Mouse (Mus musculus) limb, embryonic 10.5 days (tissue): ENCODE measurements around the gene Tnnt2. TPM values are rescaled to one million over a fixed set of nuclear protein-coding genes. Genes with fewer than 3 reads are reported as not detected.
A peak's percentile ranks its signal among the peaks of the same experiment; 100 is the strongest.

Source experiments
- DNase-seq: peaks from one replicate; pipeline ENCODE4 v3.0.0-alpha.2; 2017; ENCODE audit warnings: low spot score
- H3K27ac ChIP-seq: fragments of 300-500 bp; sonication (generic); 2 replicates; pipeline ENCODE4 v1.5.1; 2016; ENCODE audit warnings: mild to moderate bottlenecking
- H3K27me3 ChIP-seq: fragments of 300-500 bp; sonication (generic); 2 replicates; pipeline ENCODE4 v1.6.1; 2016; ENCODE audit warnings: low read depth, mild to moderate bottlenecking; ENCODE audit not compliant: poor library complexity, severe bottlenecking
- H3K36me3 ChIP-seq: fragments of 300-500 bp; sonication (generic); 2 replicates; pipeline ENCODE4 v1.6.1; 2016; ENCODE audit warnings: mild to moderate bottlenecking, moderate library complexity
- H3K4me1 ChIP-seq: fragments of 300-500 bp; sonication (generic); 2 replicates; pipeline ENCODE4 v1.6.1; 2016
- H3K4me3 ChIP-seq: fragments of 300-500 bp; sonication (generic); 2 replicates; pipeline ENCODE4 v1.5.1; 2016; ENCODE audit warnings: mild to moderate bottlenecking, moderate library complexity
- H3K9me3 ChIP-seq: fragments of 300-500 bp; sonication (generic); replicated peaks from 2 replicates; pipeline ENCODE4 v1.6.1; 2016; ENCODE audit warnings: mild to moderate bottlenecking
- WGBS: fragments of 180-500 bp; shearing (Covaris S2); methylation state at CpG from one replicate; pipeline ENCODE4 v1.1.7; 2016; 5-methylcytosine and 5-hydroxymethylcytosine counted together
- polyA plus RNA-seq: library from polyadenylated mRNA; unstranded; fragments of >200 nt; fragmentation: Nextera tagmentation; extraction: Ambion mirVana; gene quantifications from 2 replicates; pipeline ENCODE4 v1.2.1, GENCODE M21; 2016

Tnnt2 gene
- polyA plus RNA-seq, 1 experiment from 2014 or later, result 4.0 TPM

DNA sequence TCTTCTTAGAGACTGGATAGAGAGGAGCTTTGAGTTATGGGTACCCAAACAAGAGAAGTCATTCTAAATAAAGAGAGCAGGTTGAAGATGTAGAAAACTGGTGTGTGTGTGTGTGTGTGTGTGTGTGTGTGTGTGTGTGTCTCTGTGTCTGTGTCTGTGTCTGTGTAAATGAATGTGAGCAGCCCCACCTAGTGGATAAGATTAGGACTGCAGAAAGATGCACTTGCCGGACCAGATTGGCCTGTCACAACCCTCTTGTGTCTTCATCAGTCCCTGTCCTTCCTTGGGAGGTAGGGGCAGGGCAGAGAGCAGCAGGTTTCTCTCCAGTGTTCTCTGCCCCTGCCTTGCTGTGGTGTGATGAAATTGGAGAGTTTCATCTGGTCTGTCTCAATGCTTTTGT lies 7.2 kb upstream of the Tnnt2 start:
- Histone ChIP-seq H3K27me3 (no peaks in the 10 kb centered on the region), H3K36me3 (no peaks in the 10 kb centered on the region), H3K9me3 (no peaks in the 10 kb centered on the region), H3K4me3 (no peak overlapping the region), H3K27ac (no peak overlapping the region), H3K4me1 (no peaks in the 10 kb centered on the region)
- DNase-seq, result peak; percentile 57
- 23% methylated on average over 1 of the region's 1 CpGs for WGBS

DNA sequence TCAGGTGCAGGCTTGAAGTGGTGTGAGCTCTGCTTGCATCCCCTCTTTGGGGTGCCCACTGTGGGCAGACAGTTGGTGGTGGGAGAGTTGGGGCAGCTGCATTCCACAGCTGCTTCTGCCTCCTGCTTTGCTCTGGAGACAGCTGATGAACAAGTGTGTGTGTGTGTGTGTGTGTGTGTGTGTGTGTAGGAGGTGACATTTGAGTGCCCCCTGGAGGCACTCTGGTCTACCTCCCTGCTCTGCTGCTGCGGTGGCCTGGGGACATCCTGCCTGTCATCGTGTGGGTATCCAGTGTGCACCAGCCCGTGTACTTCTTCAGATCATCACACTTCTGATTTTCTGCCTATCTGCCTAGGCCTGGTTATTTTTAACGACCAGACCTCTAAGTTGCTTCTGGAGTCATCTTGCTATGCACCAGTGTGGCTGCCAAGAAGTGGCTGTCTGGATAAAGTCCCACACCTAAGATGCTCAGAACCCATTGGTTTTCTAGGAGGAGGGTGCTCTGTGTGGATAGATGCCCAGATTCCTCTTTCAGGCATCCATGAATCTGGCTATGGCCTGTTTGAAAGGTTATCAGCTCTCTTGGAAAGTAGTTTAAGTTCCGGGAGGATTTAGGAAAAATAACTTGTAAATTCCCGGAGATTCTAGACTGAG lies 1.8 kb upstream of the Tnnt2 start:
- Histone ChIP-seq H3K36me3 (no peaks in the 10 kb centered on the region), H3K9me3 (no peaks in the 10 kb centered on the region), H3K4me3 (no peak overlapping the region), H3K4me1 (peaks cover 18% of the 10 kb centered on the region), H3K27me3 (0 out of 2 replicates have a peak, but pooled peaks cover 4% of the 10 kb centered on the region), H3K27ac (no peak overlapping the region)
- 81% methylated on average over 6 of the region's 6 CpGs for WGBS
- DNase-seq, result no peak

- H3K4me1 ChIP-seq, result peaks cover 18% of the 10 kb centered on the region
- H3K4me3 ChIP-seq, result no peak overlapping the region
- no peaks in the 10 kb centered on the region for H3K9me3 ChIP-seq
- H3K27ac ChIP-seq, result no peak overlapping the region
- 78% methylated on average over 8 of the region's 8 CpGs for WGBS
- no peak for DNase-seq
- H3K36me3 ChIP-seq, result no peaks in the 10 kb centered on the region
- H3K27me3 ChIP-seq, result 0 out of 2 replicates have a peak, but pooled peaks cover 4% of the 10 kb centered on the region
Measured at GRCm38 (mm10) chr1:135834983-135835382, 1.2 kb upstream of the Tnnt2 start.

DNA sequence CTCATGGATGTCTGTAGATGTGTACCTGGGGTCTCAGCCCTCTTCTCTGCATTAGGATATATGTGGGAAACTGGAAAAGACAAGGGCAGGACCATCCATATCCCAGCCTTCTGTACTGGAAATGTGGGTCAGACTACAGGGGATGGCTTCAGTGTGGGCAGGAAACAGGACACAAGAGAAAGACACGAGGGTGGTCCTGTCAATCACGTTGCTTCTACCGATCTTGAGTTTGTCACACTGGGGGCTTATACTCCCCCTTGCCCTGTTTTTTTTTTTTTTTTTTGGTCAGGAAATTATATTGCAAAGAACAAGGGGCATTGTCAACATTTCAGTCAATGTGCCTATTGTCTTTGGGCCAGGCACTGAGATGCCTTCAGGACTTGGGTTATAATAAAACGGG lies 2.5 kb downstream of the Tnnt2 start:
- no peak overlapping the region for H3K27ac ChIP-seq
- WGBS, result 87% methylated on average over 4 of the region's 4 CpGs

GRCm38 (mm10) chr1:135839065-135839464 lies 2.9 kb downstream of the Tnnt2 start:
- WGBS, result 88% methylated on average over 6 of the region's 6 CpGs
- no peak for DNase-seq
- Histone ChIP-seq H3K4me1 (peaks cover 33% of the 10 kb centered on the region), H3K36me3 (no peaks in the 10 kb centered on the region), H3K4me3 (no peak overlapping the region), H3K27me3 (0 out of 2 replicates have a peak, but pooled peaks cover 4% of the 10 kb centered on the region), H3K27ac (no peak overlapping the region), H3K9me3 (no peaks in the 10 kb centered on the region)

More for the DNA sequence above, 2.5 kb downstream of the Tnnt2 start:
- Histone ChIP-seq H3K36me3 (no peaks in the 10 kb centered on the region), H3K4me3 (no peak overlapping the region), H3K9me3 (no peaks in the 10 kb centered on the region), H3K4me1 (peaks cover 28% of the 10 kb centered on the region), H3K27me3 (0 out of 2 replicates have a peak, but pooled peaks cover 4% of the 10 kb centered on the region)
- DNase-seq, result no peak

DNA sequence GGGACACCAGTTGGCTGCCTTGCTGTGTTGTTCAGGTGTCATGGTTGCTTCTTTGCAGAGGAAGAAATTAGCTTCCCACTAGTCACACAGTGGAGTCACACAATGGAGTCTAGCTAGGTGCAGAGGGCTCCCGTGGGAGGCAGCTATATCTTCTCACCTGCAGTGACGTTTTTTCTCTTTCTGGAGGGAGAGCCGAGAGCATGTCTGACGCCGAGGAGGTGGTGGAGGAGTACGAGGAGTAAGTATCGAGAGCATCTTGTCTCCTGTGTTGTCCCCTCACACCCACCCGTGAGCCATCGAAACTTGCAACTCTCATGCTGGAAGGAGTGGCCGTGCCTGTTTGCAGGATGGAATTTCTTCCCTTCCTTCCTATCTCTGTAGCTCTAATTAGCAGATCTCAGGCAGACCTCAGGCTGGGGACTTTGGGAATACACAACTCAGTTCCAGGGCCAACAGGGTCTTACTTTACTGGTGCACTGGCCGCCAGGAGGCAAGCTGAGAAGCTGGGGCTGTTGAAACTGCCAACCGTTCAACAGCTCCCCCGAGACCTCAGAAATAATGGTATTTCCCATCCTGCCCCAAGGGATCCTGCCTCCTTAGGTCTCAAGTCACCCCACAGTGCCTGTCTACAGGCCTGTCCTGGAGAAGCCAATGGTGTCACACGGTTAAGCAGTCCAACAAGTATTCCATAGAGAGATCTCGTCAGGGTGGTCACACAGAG lies 4.7 kb downstream of the Tnnt2 start:
- Histone ChIP-seq H3K9me3 (no peaks in the 10 kb centered on the region), H3K4me3 (no peak overlapping the region), H3K4me1 (peaks cover 32% of the 10 kb centered on the region), H3K27ac (0 out of 2 replicates have a peak overlapping the region, but pooled peaks have one; percentile 12), H3K36me3 (no peaks in the 10 kb centered on the region), H3K27me3 (0 out of 2 replicates have a peak, but pooled peaks cover 4% of the 10 kb centered on the region)
- DNase-seq, result no peak
- WGBS, result 69% methylated on average over 15 of the region's 15 CpGs

DNA sequence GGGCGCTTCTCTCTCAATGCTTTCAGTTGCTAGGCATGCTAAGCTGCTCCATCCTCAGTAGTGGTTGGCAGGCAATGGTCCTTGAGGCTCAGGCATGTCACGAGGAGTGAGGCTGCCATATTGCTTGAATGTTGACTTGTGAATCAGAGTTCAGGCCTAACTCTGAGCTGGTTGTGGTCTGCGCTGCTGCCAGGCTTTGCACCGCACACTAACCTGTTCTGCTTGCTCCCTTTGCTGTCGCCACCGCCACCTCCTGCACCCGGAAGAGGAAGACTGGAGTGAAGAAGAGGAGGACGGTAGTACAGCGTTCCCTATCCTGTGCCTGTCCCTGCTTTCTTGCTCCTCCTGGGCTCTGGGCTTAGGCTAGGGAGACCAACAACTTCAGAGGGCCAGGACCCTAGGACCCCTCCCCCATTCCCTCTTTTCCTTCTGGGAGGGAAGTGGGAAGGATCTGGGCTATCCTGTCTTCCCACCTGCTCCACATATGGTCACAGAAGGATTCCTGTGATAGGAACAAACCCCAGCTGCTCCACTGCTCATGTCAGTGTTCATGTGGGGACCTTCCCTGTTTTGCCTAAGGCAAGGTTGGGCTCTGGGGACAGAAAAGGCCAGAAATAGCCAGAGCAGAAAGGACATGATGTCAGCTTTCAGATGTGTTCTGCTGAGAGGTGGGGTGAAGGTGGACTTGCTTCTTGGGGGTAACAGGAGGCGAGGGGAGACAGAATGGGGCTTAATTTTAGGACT lies 7.5 kb downstream of the Tnnt2 start:
- Histone ChIP-seq H3K27ac (0 out of 2 replicates have a peak overlapping the region, but pooled peaks have one; percentile 4), H3K4me3 (no peak overlapping the region), H3K27me3 (no peaks in the 10 kb centered on the region), H3K4me1 (peaks cover 25% of the 10 kb centered on the region), H3K9me3 (no peaks in the 10 kb centered on the region), H3K36me3 (no peaks in the 10 kb centered on the region)
- no peak for DNase-seq
- WGBS, result 93% methylated on average over 10 of the region's 10 CpGs

GRCm38 (mm10) chr1:135844481-135844880 lies 8.3 kb downstream of the Tnnt2 start:
- Histone ChIP-seq H3K27ac (0 out of 2 replicates have a peak overlapping the region, but pooled peaks have one; percentile 4), H3K4me1 (peaks cover 25% of the 10 kb centered on the region), H3K27me3 (no peaks in the 10 kb centered on the region), H3K9me3 (no peaks in the 10 kb centered on the region), H3K4me3 (no peak overlapping the region), H3K36me3 (no peaks in the 10 kb centered on the region)
- 62% methylated on average over 6 of the region's 6 CpGs for WGBS
- no peak for DNase-seq

GRCm38 (mm10) chr1:135846632-135847031 lies 10.5 kb downstream of the Tnnt2 start:
- no peaks in the 10 kb centered on the region for H3K27me3 ChIP-seq
- WGBS, result 81% methylated on average over 5 of the region's 5 CpGs
- no peak for DNase-seq
- no peaks in the 10 kb centered on the region for H3K36me3 ChIP-seq
- H3K4me3 ChIP-seq, result no peak overlapping the region
- peaks cover 23% of the 10 kb centered on the region for H3K4me1 ChIP-seq
- H3K27ac ChIP-seq, result no peak overlapping the region
- no peaks in the 10 kb centered on the region for H3K9me3 ChIP-seq

- 26% methylated on average over 6 of the region's 6 CpGs for WGBS
- Histone ChIP-seq H3K9me3 (no peaks in the 10 kb centered on the region), H3K36me3 (no peaks in the 10 kb centered on the region), H3K27ac (no peak overlapping the region), H3K27me3 (no peaks in the 10 kb centered on the region), H3K4me1 (peaks cover 29% of the 10 kb centered on the region), H3K4me3 (no peak overlapping the region)
- peak; percentile 66 for DNase-seq
Measured at GRCm38 (mm10) chr1:135847139-135847562, 11.0 kb downstream of the Tnnt2 start.

GRCm38 (mm10) chr1:135847611-135848351 lies 11.6 kb downstream of the Tnnt2 start:
- no peaks in the 10 kb centered on the region for H3K36me3 ChIP-seq
- no peak overlapping the region for H3K27ac ChIP-seq
- WGBS, result 83% methylated on average over 17 of the region's 17 CpGs
- H3K27me3 ChIP-seq, result no peaks in the 10 kb centered on the region
- H3K4me1 ChIP-seq, result peaks cover 33% of the 10 kb centered on the region
- H3K9me3 ChIP-seq, result no peaks in the 10 kb centered on the region
- H3K4me3 ChIP-seq, result no peak overlapping the region
- DNase-seq, result no peak

- 69% methylated on average over 12 of the region's 12 CpGs for WGBS
- no peaks in the 10 kb centered on the region for H3K9me3 ChIP-seq
- peak; percentile 40 for DNase-seq
- H3K27ac ChIP-seq, result no peak overlapping the region
- no peaks in the 10 kb centered on the region for H3K36me3 ChIP-seq
- H3K4me3 ChIP-seq, result no peak overlapping the region
- H3K4me1 ChIP-seq, result peaks cover 20% of the 10 kb centered on the region
- H3K27me3 ChIP-seq, result no peaks in the 10 kb centered on the region
Measured at GRCm38 (mm10) chr1:135850722-135851512, 14.8 kb downstream of the Tnnt2 start.
